Mouse (Mus musculus): ENCODE measurements at regions not wholly inside any gene's neighbourhood (a gene's known extent, or its start where the extent isn't known, plus 50 kb on each side); places are given as distances from the start of the nearest gene placed in this dataset.

DNA sequence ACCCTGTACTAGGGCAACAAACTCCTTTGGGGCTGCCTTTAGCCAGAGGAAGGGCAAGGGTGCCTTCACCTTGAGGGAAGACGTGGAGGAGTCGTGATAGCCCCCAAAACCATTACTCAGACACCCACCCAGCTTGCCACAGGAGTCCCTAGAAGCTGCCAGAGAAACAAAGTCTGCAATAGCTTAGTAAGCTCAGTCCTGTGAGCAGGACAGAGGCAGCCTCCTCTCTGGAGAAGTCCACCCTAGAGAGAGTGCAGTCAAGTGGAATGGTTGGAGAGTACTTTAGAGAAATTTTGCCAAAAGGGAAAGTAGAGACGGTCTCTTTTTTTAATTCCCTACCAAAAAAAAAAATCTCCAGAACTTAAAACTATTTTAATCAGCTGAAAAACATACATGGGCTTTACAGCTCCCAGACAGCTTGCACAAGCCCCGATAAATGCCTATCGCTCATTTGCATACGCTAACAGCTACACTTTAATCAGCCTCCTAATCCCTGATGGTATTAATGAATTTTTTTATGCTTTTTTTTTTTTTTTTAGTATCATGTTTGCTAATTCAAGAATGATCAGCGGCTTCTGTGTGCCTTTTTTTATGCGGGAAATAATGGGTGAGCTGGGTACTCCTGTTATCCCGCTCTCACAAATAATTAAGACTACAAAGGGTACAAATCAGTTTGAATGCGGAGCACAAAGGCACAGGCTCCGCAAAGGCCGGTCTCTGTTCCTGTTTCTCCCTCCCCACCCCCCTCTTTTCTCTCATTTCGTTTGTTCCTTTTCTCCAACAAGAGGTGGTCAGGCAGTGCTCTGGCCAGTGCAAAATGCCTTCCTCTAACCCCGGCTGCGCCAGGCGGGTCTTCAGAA lies 219.8 kb downstream of the Il20rb start:
- TF ChIP-seq CTCF (IDR thresholded peaks at IDR 0.05; ENCODE audit: insufficient read depth, low read depth, low read length) (no peak), POLR2A (IDR thresholded peaks at IDR 0.05; ENCODE audit: insufficient read depth, low read depth, low read length) (no peak)
